Mouse (Mus musculus): Measurements from ENCODE around the gene Ces1d.
"Not testable (repeated sequence)": the region's sequence is repeated elsewhere in the genome, so short reads cannot be mapped to it uniquely, and the experiment has no call there.

Gene Ces1d

GRCm38 (mm10) chr8:93197685-93198525 is at the start of gene Ces1d:
Gene Ces1d, minus strand, starts transcription at chr8:93197838.
- no peak for DNase-seq (ENCODE audit: low read depth, low spot score)

GRCm38 (mm10) chr8:93246057-93246456 is 48.4 kb upstream of the Ces1d start:
- DNase-seq (ENCODE audit: low read depth, low spot score) = no peak

- DNase-seq (ENCODE audit: low read depth, low spot score) = peak; percentile 50
These were observed 42.2 kb upstream of the Ces1d start for GRCm38 (mm10) chr8:93239884-93240283.

GRCm38 (mm10) chr8:93235681-93236080 is 38.0 kb upstream of the Ces1d start:
- no peak for DNase-seq (ENCODE audit: low read depth, low spot score)

- DNase-seq (ENCODE audit: low read depth, low spot score) = no peak
These were observed 37.1 kb upstream of the Ces1d start for GRCm38 (mm10) chr8:93234706-93235105.

GRCm38 (mm10) chr8:93234068-93234467 is 36.4 kb upstream of the Ces1d start:
- DNase-seq (ENCODE audit: low read depth, low spot score) = no peak

GRCm38 (mm10) chr8:93229446-93229845 is 31.8 kb upstream of the Ces1d start, which contains the start of gene Ces1e:
Gene Ces1e, minus strand, starts transcription at chr8:93229619.
- DNase-seq (ENCODE audit: low read depth, low spot score) = no peak

GRCm38 (mm10) chr8:93228673-93229370 is 31.2 kb upstream of the Ces1d start:
- no peak for DNase-seq (ENCODE audit: low read depth, low spot score)

- not testable (repeated sequence) for DNase-seq (ENCODE audit: low read depth, low spot score)
These were observed 28.8 kb upstream of the Ces1d start for GRCm38 (mm10) chr8:93226471-93226870.

GRCm38 (mm10) chr8:93221896-93222295 is 24.3 kb upstream of the Ces1d start:
- DNase-seq (ENCODE audit: low read depth, low spot score) = no peak

GRCm38 (mm10) chr8:93217867-93218266 is 20.2 kb upstream of the Ces1d start:
- no peak for DNase-seq (ENCODE audit: low read depth, low spot score)

GRCm38 (mm10) chr8:93217375-93217774 is 19.7 kb upstream of the Ces1d start:
- no peak for DNase-seq (ENCODE audit: low read depth, low spot score)

- no peak for DNase-seq (ENCODE audit: low read depth, low spot score)
These were observed 13.5 kb upstream of the Ces1d start for GRCm38 (mm10) chr8:93211091-93211490.

- not testable (repeated sequence) for DNase-seq (ENCODE audit: low read depth, low spot score)
These were observed 1.5 kb upstream of the Ces1d start for GRCm38 (mm10) chr8:93199146-93199545.

- DNase-seq (ENCODE audit: low read depth, low spot score) = no peak
These were observed 1.2 kb downstream of the Ces1d start for GRCm38 (mm10) chr8:93196436-93196835.

GRCm38 (mm10) chr8:93180581-93181129 is 17.0 kb downstream of the Ces1d start:
- no peak for DNase-seq (ENCODE audit: low read depth, low spot score)

- no peak for DNase-seq (ENCODE audit: low read depth, low spot score)
These were observed 21.0 kb downstream of the Ces1d start for GRCm38 (mm10) chr8:93176593-93176992.

- DNase-seq (ENCODE audit: low read depth, low spot score) = no peak
These were observed 23.1 kb downstream of the Ces1d start for GRCm38 (mm10) chr8:93174554-93174953.

GRCm38 (mm10) chr8:93171846-93172590 is 25.6 kb downstream of the Ces1d start:
- no peak for DNase-seq (ENCODE audit: low read depth, low spot score)

- DNase-seq (ENCODE audit: low read depth, low spot score) = no peak
These were observed 34.3 kb downstream of the Ces1d start for GRCm38 (mm10) chr8:93163363-93163762.

GRCm38 (mm10) chr8:93151401-93151800 is 46.2 kb downstream of the Ces1d start:
- DNase-seq (ENCODE audit: low read depth, low spot score) = no peak

- DNase-seq (ENCODE audit: low read depth, low spot score) = no peak
These were observed 50.3 kb downstream of the Ces1d start for GRCm38 (mm10) chr8:93147331-93147730.
